ENCODE assay signal across 9 mouse cellular contexts in genomic region chr17:56763741-56764250, GRCm38 (mm10). TPM values are rescaled to one million over a fixed set of nuclear protein-coding genes. Genes with fewer than 3 reads are reported as not detected.
DNase-seq lines count a peak whose midpoint lies in the region; ATAC-seq and TF ChIP-seq lines count a peak whose summit lies in the region.
"Had no signal": no experiment of that assay in that cellular context is flagged by ENCODE, and none has a peak within 500 bp of the region (broad histone marks: within the 10 kb centered on the region; RNA-seq: fewer than 3 reads in every experiment).

No protein-coding gene starts in this region.

- H3K9ac ChIP-seq in kidney, embryonic 15.5 days = 0 out of 2 replicates have a peak overlapping the region, but pooled peaks have one; percentile 75

- ATAC-seq in kidney, embryonic 15.5 days (replicated peaks; ENCODE audit: low FRiP score) = no peak

- no peak overlapping the region for H3ac ChIP-seq in myocyte (ENCODE audit: control insufficient read depth, insufficient read length)

- peak overlapping the region; percentile 82 for H3K4me2 ChIP-seq in kidney, embryonic 15.5 days
- H3K4me2 ChIP-seq in myocyte (ENCODE audit: low read depth) = peak overlapping the region; percentile 62

- peaks cover 6% of the 10 kb centered on the region; the same call in 1 of the 2 replicates for H3K27me3 ChIP-seq in kidney, embryonic 15.5 days
- H3K27me3 ChIP-seq in embryonic facial prominence, embryonic 10.5 days (replicated peaks; ENCODE audit: low read depth, poor library complexity, severe bottlenecking) = peaks cover 28% of the 10 kb centered on the region
- no peaks in the 10 kb centered on the region for H3K27me3 ChIP-seq in myocyte (ENCODE audit: control insufficient read depth, insufficient read depth, insufficient read length)

- no peak for TF ChIP-seq POLR2A in myocyte (IDR thresholded peaks at IDR 0.05; ENCODE audit: insufficient read length, low read depth)

- 77% methylated on average over 8 of the region's 8 CpGs for WGBS in kidney, embryonic 15.5 days
- WGBS in embryonic facial prominence, embryonic 10.5 days = 77% methylated on average over 8 of the region's 8 CpGs

- H3K4me3 ChIP-seq in kidney, embryonic 15.5 days (replicated peaks) = peak overlapping the region; percentile 89
- H3K4me3 ChIP-seq in embryonic facial prominence, embryonic 10.5 days = peak overlapping the region; percentile 89
- peak overlapping the region; percentile 73 for H3K4me3 ChIP-seq in myocyte

- H3K27ac ChIP-seq in kidney, embryonic 15.5 days = peak overlapping the region; percentile 99
- H3K27ac ChIP-seq in embryonic facial prominence, embryonic 10.5 days (replicated peaks) = no peak overlapping the region

- intact Hi-C loops in left cerebral cortex, postnatal 10 days (cut with DNase I) = loop anchor here (5.0 kb wide), 1 partner anchor 46 kb away; the partner anchor contains the start of genes Ndufa11 and Vmac

- no peaks in the 10 kb centered on the region for H3K9me3 ChIP-seq in kidney, embryonic 15.5 days (replicated peaks)
- no peaks in the 10 kb centered on the region for H3K9me3 ChIP-seq in embryonic facial prominence, embryonic 10.5 days

- DNase-seq in kidney, postnatal 4 days = no peak
- no peak for DNase-seq in embryonic facial prominence, embryonic 10.5 days (ENCODE audit: low spot score)
- DNase-seq in induced T-regulatory cell, adult 2 months (ENCODE audit: low read depth) = peak; percentile 30
- DNase-seq in left cerebral cortex, postnatal 10 days (ENCODE audit: extremely low spot score in 1 of 2, low spot score in 2 of 2) = no peak
- DNase-seq in ovary, postnatal 10 days (ENCODE audit: low spot score) = no peak
- DNase-seq in left cerebral cortex, adult 9 months (ENCODE audit: low spot score in 2 of 2) = no peak

- H3K79me2 ChIP-seq in myocyte (ENCODE audit: control insufficient read depth, insufficient read depth) = no peaks in the 10 kb centered on the region

- peaks cover 26% of the 10 kb centered on the region for H3K36me3 ChIP-seq in kidney, embryonic 15.5 days
- peaks cover 26% of the 10 kb centered on the region for H3K36me3 ChIP-seq in embryonic facial prominence, embryonic 10.5 days (replicated peaks)
- no peaks in the 10 kb centered on the region for H3K36me3 ChIP-seq in myocyte (ENCODE audit: control insufficient read depth, insufficient read depth)

- H3K4me1 ChIP-seq in kidney, embryonic 15.5 days = peaks cover 31% of the 10 kb centered on the region
- peaks cover 35% of the 10 kb centered on the region for H3K4me1 ChIP-seq in embryonic facial prominence, embryonic 10.5 days

TF ChIP-seq in myocyte, 11 proteins besides CTCF, POLR2A, EP300 and RAD21:
- TF ChIP-seq CEBPB (IDR thresholded peaks at IDR 0.05; ENCODE audit: insufficient read depth, poor library complexity, severe bottlenecking) (no peak), MYOG (IDR thresholded peaks at IDR 0.05; ENCODE audit: control insufficient read depth in 1 of 3, insufficient read depth in 1 of 3, insufficient read length in 2 of 3, low read depth in 2 of 3) (no peak), MYOD1 (IDR thresholded peaks at IDR 0.05; ENCODE audit: control insufficient read depth in 1 of 3, insufficient read length in 2 of 3, low read depth in 2 of 3) (no peak), E2F4 (IDR thresholded peaks at IDR 0.05; ENCODE audit: insufficient read depth) (no peak), TCF12 (IDR thresholded peaks at IDR 0.05; ENCODE audit: insufficient read depth, poor library complexity, severe bottlenecking) (no peak), REST (IDR thresholded peaks at IDR 0.05; ENCODE audit: insufficient read depth, insufficient read length) (no peak), USF1 (IDR thresholded peaks at IDR 0.05; ENCODE audit: low read depth) (no peak), POLR2AphosphoS2 (IDR thresholded peaks at IDR 0.05; ENCODE audit: insufficient read length, low read depth) (no peak), TCF3 (IDR thresholded peaks at IDR 0.05; ENCODE audit: insufficient read length, low read depth) (no peak), MAX (IDR thresholded peaks at IDR 0.05; ENCODE audit: low read depth) (no peak), SRF (IDR thresholded peaks at IDR 0.05; ENCODE audit: control insufficient read depth, insufficient read length, low read depth) (no peak)

RNA-seq across cellular contexts. Expression of gene Dus3l, which starts 0.8 kb away (rescaled TPM):
- 46.5 and 54.6 TPM in 2 replicates for polyA plus RNA-seq in kidney, embryonic 15.5 days (2015; fragmentation: Nextera tagmentation; extraction: Ambion mirVana)
- 45.0 and 45.6 TPM in 2 replicates for polyA plus RNA-seq in embryonic facial prominence, embryonic 10.5 days (2016; fragmentation: Nextera tagmentation; extraction: Ambion mirVana)
- 38.7 TPM for polyA plus RNA-seq in myocyte (2012; fragmentation: generic; extraction: Trizol)
- 10 to 100 TPM; 75.4 to 76.4 TPM for total RNA-seq in left cerebral cortex, postnatal 10 days (2021)

RNA-seq across cellular contexts. Expression of gene Prr22, which starts 6.3 kb away (rescaled TPM):
- 1.7 and 1.8 TPM in 2 replicates for polyA plus RNA-seq in kidney, embryonic 15.5 days (2015; fragmentation: Nextera tagmentation; extraction: Ambion mirVana)
- 1.7 and 1.8 TPM in 2 replicates for polyA plus RNA-seq in embryonic facial prominence, embryonic 10.5 days (2016; fragmentation: Nextera tagmentation; extraction: Ambion mirVana)
- polyA plus RNA-seq in myocyte (2012; fragmentation: generic; extraction: Trizol) = 0.16 TPM
- 1 to 10 TPM in 1 of 2 experiments, under 1 TPM in 1; 0.49 to 1.4 TPM for total RNA-seq in left cerebral cortex, postnatal 10 days (2021)
- total RNA-seq: hematopoietic stem cell, adult 5-6 weeks had no signal

RNA-seq across cellular contexts. Expression of gene Nrtn, which starts 6.5 kb away (rescaled TPM):
- 6.5 and 7.1 TPM in 2 replicates for polyA plus RNA-seq in kidney, embryonic 15.5 days (2015; fragmentation: Nextera tagmentation; extraction: Ambion mirVana)
- polyA plus RNA-seq in embryonic facial prominence, embryonic 10.5 days (2016; fragmentation: Nextera tagmentation; extraction: Ambion mirVana) = 4.5 and 4.7 TPM in 2 replicates
- 0.78 TPM for polyA plus RNA-seq in myocyte (2012; fragmentation: generic; extraction: Trizol)
- 1 to 10 TPM; 1.8 to 2.4 TPM for total RNA-seq in left cerebral cortex, postnatal 10 days (2021)
- total RNA-seq: hematopoietic stem cell, adult 5-6 weeks had no signal

RNA-seq across cellular contexts. Expression of gene Vmac, which starts 46.0 kb away (rescaled TPM):
- 15.6 and 19.5 TPM in 2 replicates for polyA plus RNA-seq in kidney, embryonic 15.5 days (2015; fragmentation: Nextera tagmentation; extraction: Ambion mirVana)
- 14.1 and 14.5 TPM in 2 replicates for polyA plus RNA-seq in embryonic facial prominence, embryonic 10.5 days (2016; fragmentation: Nextera tagmentation; extraction: Ambion mirVana)
- 6.5 TPM for polyA plus RNA-seq in myocyte (2012; fragmentation: generic; extraction: Trizol)
- 1 to 10 TPM; 8.8 TPM for total RNA-seq in left cerebral cortex, postnatal 10 days (2021)

RNA-seq across cellular contexts. Expression of gene Ndufa11, which starts 46.2 kb away (rescaled TPM):
- 470 and 471 TPM in 2 replicates for polyA plus RNA-seq in kidney, embryonic 15.5 days (2015; fragmentation: Nextera tagmentation; extraction: Ambion mirVana)
- 388 and 402 TPM in 2 replicates for polyA plus RNA-seq in embryonic facial prominence, embryonic 10.5 days (2016; fragmentation: Nextera tagmentation; extraction: Ambion mirVana)
- polyA plus RNA-seq in myocyte (2012; fragmentation: generic; extraction: Trizol) = 469 TPM
- 100 to 1,000 TPM; 205 to 222 TPM for total RNA-seq in left cerebral cortex, postnatal 10 days (2021)
